Mouse (Mus musculus) cortical plate, adult 2 months (tissue): ENCODE data around the gene Trak1. TPM values are rescaled to one million over a fixed set of nuclear protein-coding genes. Genes with fewer than 3 reads are reported as not detected.

Experiments used
- H3K27ac ChIP-seq: fragments of 200-500 bp; 2 replicates; pipeline ENCODE4 v1.5.1; 2012; ENCODE audit warnings: low read length, control low read depth, inconsistent platforms; ENCODE audit not compliant: insufficient read depth
- H3K4me1 ChIP-seq: fragments of 200-500 bp; 2 replicates; pipeline ENCODE4 v1.6.1; 2011; ENCODE audit warnings: low read length; ENCODE audit not compliant: control insufficient read depth, insufficient read depth
- H3K4me3 ChIP-seq: fragments of 200-500 bp; 2 replicates; pipeline ENCODE4 v1.5.1; 2011; ENCODE audit warnings: mild to moderate bottlenecking, low read length, control low read depth; ENCODE audit not compliant: insufficient read depth
- CTCF ChIP-seq: fragments of 200-500 bp; IDR thresholded peaks from 2 replicates; pipeline ENCODE4 v1.5.1; 2011; ENCODE audit warnings: mild to moderate bottlenecking, control low read depth, low read length; ENCODE audit not compliant: insufficient read depth; ENCODE audit errors: extremely low read depth
- POLR2A ChIP-seq: fragments of 200-500 bp; IDR thresholded peaks from 2 replicates; pipeline ENCODE4 v1.6.1; 2011; ENCODE audit warnings: mild to moderate bottlenecking, low read length, control low read depth; ENCODE audit not compliant: insufficient read depth; ENCODE audit errors: extremely low read depth
- polyA plus RNA-seq: library from polyadenylated mRNA; depleted of rRNA; stranded (reverse); fragments of >200 nt; gene quantifications from 2 replicates; pipeline ENCODE4 v1.2.3, GENCODE M21; 2012

Trak1 gene
- polyA plus RNA-seq, 1 experiment, result 139 TPM

DNA sequence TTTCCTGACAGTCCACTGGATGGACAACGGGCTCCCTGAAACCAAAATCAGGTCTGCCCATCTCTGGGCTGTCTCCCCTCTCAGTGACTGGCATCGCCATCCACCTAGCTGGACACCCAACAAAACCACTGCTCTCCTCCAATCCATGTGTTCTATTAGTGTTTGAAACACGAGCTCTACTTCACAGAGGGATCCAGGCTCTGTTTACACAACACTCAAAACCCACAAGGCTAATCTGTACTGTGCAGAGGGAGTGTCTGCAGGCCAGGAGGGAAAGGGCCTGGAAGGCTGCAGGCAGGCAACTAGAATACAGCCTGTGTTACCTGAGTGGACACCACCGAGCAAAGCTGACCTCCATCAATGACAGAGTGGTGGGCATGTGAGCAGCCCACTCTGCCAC is 25.7 kb upstream of the Trak1 start:
- TF ChIP-seq CTCF (no peak), POLR2A (no peak)
- Histone ChIP-seq H3K4me1 (0 out of 2 replicates have a peak, but pooled peaks cover 1% of the 10 kb centered on the region), H3K4me3 (no peak overlapping the region)

DNA sequence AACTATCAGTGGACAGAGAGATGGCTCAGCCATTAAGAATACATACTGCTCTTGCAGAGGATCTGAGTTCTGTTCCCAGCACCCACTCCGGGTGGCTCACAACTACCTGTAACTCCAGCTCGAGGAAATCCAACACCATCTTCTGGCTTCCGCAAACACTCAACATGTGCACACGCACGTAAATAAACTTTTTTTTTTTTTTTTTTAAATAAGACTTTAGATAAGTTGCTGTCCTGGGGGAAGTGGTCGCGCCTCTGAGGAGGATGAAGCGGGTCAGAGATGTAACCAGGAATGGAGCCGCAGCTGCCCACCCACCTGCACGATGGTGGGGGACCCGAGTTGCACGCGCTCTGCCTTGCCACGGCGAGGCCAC is 20.6 kb upstream of the Trak1 start:
- TF ChIP-seq POLR2A (no peak), CTCF (no peak)
- H3K4me3 ChIP-seq, result peak overlapping the region; percentile 73
- 0 out of 2 replicates have a peak, but pooled peaks cover 1% of the 10 kb centered on the region for H3K4me1 ChIP-seq
- no peak overlapping the region for H3K27ac ChIP-seq

More for the DNA sequence above, 25.7 kb upstream of the Trak1 start:
- H3K27ac ChIP-seq, result no peak overlapping the region

DNA sequence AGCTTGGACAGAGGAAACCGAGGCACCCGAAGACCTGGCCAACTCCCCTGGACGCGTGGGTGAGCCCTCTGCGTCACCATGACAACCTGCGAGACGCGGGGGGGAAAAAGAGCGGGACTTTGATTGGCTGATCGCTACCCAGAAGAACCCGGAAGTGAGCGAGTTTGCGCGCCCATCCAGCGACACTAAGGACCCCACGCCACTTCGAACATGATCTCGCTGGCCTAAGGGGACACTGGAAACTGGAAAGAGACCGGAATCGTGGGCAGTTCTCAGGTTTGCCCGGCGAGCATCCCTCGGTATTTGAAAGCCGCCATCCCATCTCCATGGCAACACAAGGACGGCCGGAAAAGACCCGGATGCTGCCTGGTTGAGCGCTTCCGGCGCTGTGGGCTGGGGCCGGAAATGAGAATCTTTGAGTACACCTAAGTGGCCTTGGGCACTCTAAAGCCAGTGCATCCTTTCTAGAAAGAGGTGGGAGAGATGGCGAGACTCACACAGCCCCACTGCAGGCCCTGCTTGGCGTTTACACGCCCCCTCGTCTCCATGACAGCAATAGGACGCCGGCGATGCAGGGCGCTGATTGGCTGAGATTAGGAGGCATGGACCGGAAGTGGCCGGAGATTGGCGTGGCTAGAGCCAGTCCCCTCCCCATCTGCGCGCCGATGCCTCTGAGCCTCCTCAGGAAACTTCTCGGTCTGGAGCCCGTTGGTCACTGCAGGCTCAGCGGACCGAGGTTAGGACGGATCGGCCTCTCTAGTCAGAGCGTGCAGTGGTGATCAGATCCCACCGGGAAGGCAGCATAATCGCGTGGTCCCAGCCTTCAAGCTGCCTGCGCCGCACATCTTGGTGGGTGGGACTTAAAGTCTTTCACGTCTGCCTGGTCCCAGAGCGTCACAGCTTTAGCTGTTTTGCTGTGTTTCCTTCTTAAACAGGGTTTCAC is 19.9 kb upstream of the Trak1 start, which contains the start of gene Ulk4:
TSS of gene Ulk4 (minus strand) at position 80 of the 943 bp plus-strand sequence.
- Histone ChIP-seq H3K4me1 (0 out of 2 replicates have a peak, but pooled peaks cover 1% of the 10 kb centered on the region), H3K4me3 (peak within 1 kb of the TSS; percentile 73), H3K27ac (peak within 1 kb of the TSS; percentile 73)
- peak; percentile 84 for TF ChIP-seq POLR2A
- no peak for TF ChIP-seq CTCF

GRCm38 (mm10) chr9:121279216-121279615 is 18.1 kb upstream of the Trak1 start:
- Histone ChIP-seq H3K27ac (no peak overlapping the region), H3K4me1 (0 out of 2 replicates have a peak, but pooled peaks cover 1% of the 10 kb centered on the region), H3K4me3 (no peak overlapping the region)
- TF ChIP-seq CTCF, result no peak
- TF ChIP-seq POLR2A, result no peak

GRCm38 (mm10) chr9:121281891-121282290 is 15.4 kb upstream of the Trak1 start:
- H3K4me3 ChIP-seq, result no peak overlapping the region
- no peak for TF ChIP-seq POLR2A
- no peak for TF ChIP-seq CTCF
- H3K27ac ChIP-seq, result no peak overlapping the region
- H3K4me1 ChIP-seq, result no peaks in the 10 kb centered on the region

DNA sequence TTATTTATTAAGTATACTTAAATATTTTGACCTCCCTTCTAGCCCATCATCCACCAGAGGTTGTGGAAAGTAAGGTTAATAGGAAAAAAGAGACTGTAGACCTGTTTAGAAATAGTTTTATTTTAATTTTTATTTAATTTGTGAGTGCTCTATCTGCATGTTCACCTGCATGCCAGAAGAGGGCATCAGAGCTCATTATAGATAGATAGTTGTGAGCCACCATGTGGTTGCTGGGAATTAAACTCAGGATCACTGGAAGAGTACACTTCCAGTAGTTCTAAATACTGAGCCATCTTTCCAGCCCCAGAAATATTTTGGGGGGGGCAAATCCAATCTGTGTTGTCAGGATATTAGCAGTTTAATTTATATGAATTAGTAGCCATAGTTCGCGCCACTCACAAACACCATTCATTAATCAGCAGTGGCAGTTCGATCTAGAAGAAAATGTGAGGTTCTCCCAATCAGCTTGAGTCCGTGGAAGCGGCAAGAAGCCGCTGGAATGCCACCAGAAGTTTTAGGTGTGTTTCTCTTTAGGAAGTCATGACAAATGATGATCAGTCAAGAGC is 13.6 kb upstream of the Trak1 start:
- no peaks in the 10 kb centered on the region for H3K4me1 ChIP-seq
- TF ChIP-seq CTCF, result peak; percentile 25; the same call in 1 of the 2 replicates
- no peak for TF ChIP-seq POLR2A
- H3K27ac ChIP-seq, result no peak overlapping the region
- no peak overlapping the region for H3K4me3 ChIP-seq

- TF ChIP-seq CTCF, result peak; percentile 39; the same call in 1 of the 2 replicates
- no peak for TF ChIP-seq POLR2A
- Histone ChIP-seq H3K4me3 (no peak overlapping the region), H3K4me1 (no peaks in the 10 kb centered on the region), H3K27ac (no peak overlapping the region)
Observed at GRCm38 (mm10) chr9:121284422-121284821, 12.9 kb upstream of the Trak1 start.

DNA sequence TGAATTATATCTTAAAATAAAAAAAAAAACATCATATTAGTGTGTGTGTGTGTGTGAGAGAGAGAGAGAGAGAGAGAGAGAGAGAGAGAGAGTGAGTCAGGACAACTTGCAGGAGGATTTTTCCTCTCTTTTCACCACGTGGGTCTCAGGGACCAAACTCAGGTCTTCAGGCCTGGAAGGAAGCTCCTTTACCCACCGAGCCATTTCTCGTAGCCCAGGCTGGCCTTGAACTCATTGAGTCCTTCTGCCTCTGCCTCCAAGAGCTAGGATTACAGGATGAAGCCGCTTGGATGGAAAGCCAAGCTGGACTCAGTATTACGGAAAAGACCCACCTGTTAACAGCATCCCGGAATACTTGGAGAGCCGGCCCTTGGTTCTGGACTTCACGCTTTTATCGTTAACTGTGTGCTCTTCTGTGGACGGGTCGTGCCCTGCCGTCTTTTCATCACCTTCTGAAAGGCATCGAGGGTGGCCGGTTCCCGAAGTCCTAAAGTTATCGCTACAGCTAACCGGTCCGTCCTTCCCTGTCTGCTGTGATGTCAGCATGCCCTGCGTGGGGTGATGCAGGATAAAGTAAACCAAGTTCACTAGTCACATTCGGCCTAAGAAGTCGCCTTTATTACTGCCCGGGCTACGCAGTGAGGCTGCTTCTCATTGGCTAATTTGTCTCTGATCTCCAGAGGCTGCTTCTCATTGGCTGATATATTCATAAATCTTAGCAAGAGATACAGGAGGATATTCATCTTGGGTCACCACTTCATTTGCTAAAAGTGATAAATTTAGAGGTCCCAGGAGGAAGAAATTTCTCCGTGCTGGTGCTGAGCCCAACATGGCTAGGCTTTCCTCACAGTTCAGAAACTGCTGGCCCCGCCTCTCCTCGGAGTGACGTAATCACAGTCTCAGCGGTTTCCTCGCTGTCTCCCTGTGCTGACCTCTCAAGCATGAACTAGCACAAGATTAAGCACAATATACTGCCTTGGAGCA is 11.7 kb upstream of the Trak1 start:
- Histone ChIP-seq H3K27ac (no peak overlapping the region), H3K4me3 (peak overlapping the region; percentile 69), H3K4me1 (no peaks in the 10 kb centered on the region)
- TF ChIP-seq POLR2A (no peak), CTCF (no peak)
